Mouse (Mus musculus) small intestine, adult 2 months (tissue): ENCODE measurements around the gene Eya2.

Experiments
- CTCF ChIP-seq: fragments of 200-500 bp; IDR thresholded peaks from 2 replicates; pipeline ENCODE4 v1.5.1; 2012; ENCODE audit warnings: low read depth, mild to moderate bottlenecking, control low read depth, inconsistent platforms, low read length, moderate library complexity, mixed read lengths; ENCODE audit not compliant: insufficient replicate concordance, insufficient read length; ENCODE audit errors: extremely low read depth
- POLR2A ChIP-seq: fragments of 200-500 bp; IDR thresholded peaks from 2 replicates; pipeline ENCODE4 v1.6.1; 2012; ENCODE audit warnings: low read depth, mild to moderate bottlenecking, control low read depth, inconsistent platforms, low read length, moderate library complexity

DNA sequence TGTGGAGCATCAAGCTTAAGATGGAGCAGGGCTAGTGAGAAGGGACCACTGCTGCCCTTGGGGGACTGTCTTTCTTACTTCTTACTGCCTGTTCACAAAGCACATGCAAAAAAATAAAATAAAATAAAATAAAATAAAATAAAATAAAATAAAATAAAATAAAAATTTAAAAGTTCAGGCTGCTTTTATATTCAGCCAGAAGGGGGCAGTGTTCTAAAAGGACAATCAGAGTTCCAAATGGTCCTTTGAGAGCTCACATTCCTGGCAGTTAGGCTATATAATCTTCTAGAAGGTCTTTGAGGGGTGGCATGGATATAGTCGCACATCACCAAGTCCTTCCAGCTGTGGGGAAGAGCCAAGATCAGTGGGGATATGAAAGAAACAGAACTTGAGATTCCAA lies 191.6 kb downstream of the Eya2 start:
- TF ChIP-seq POLR2A (no peak), CTCF (no peak)
